Mouse (Mus musculus): Measurements from ENCODE around the gene Hagh.

DNA sequence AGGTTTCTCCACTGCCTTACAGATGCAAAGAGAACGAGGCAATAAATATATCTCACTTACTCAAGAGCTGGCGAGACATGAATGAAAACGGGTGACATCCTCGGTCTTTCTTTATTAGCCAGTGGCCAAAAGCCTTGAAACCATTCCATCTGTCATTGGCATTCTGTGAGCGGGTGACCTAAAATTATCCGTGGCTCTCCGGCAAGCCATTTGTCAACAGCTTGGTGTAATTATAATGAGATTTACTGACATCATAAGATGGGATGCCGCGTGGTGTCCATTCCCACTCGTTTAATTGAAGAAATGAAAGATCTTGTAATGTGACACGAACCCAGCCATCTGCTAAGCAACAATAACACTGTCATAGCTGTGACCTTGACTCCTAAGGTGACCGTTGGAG, 45.2 kb upstream of the Hagh start:
- TF ChIP-seq CTCF (IDR thresholded peaks at IDR 0.05; ENCODE audit: low read depth) (no peak), EP300 (IDR thresholded peaks at IDR 0.05; ENCODE audit: low read depth) (no peak)

Data from liver, postnatal 0 days (tissue).